Mouse (Mus musculus): Measurements from ENCODE around the gene Slc35e3. TPM values are rescaled to one million over a fixed set of nuclear protein-coding genes. Genes with fewer than 3 reads are reported as not detected.

The Slc35e3 gene
- total RNA-seq, 2 experiments from 2014 or later = 31.1 to 34.6 TPM

- no peak for DNase-seq (ENCODE audit: low spot score in 2 of 2)
These were observed 30.9 kb upstream of the Slc35e3 start for GRCm38 (mm10) chr10:117777103-117777470.

GRCm38 (mm10) chr10:117776281-117777102 lies 30.3 kb upstream of the Slc35e3 start:
- DNase-seq (ENCODE audit: low spot score in 2 of 2) = no peak

- no peak for DNase-seq (ENCODE audit: low spot score in 2 of 2)
These were observed 29.4 kb upstream of the Slc35e3 start for GRCm38 (mm10) chr10:117775401-117776144.

- DNase-seq (ENCODE audit: low spot score in 2 of 2) = no peak
These were observed 28.6 kb upstream of the Slc35e3 start for GRCm38 (mm10) chr10:117774817-117775120.

GRCm38 (mm10) chr10:117774011-117774816 lies 28.0 kb upstream of the Slc35e3 start:
- no peak for DNase-seq (ENCODE audit: low spot score in 2 of 2)

- DNase-seq (ENCODE audit: low spot score in 2 of 2) = no peak
These were observed 27.0 kb upstream of the Slc35e3 start for GRCm38 (mm10) chr10:117773106-117773720.

- no peak for DNase-seq (ENCODE audit: low spot score in 2 of 2)
These were observed 26.4 kb upstream of the Slc35e3 start for GRCm38 (mm10) chr10:117772364-117773105.

GRCm38 (mm10) chr10:117771131-117771510 lies 25.0 kb upstream of the Slc35e3 start:
- DNase-seq (ENCODE audit: low spot score in 2 of 2) = no peak

GRCm38 (mm10) chr10:117770286-117771130 lies 24.3 kb upstream of the Slc35e3 start:
- no peak for DNase-seq (ENCODE audit: low spot score in 2 of 2)

GRCm38 (mm10) chr10:117769541-117770285 lies 23.5 kb upstream of the Slc35e3 start:
- DNase-seq (ENCODE audit: low spot score in 2 of 2) = no peak

- DNase-seq (ENCODE audit: low spot score in 2 of 2) = no peak
These were observed 21.9 kb upstream of the Slc35e3 start for GRCm38 (mm10) chr10:117768141-117768440.

GRCm38 (mm10) chr10:117767286-117768140 lies 21.3 kb upstream of the Slc35e3 start:
- no peak for DNase-seq (ENCODE audit: low spot score in 2 of 2)

- no peak for DNase-seq (ENCODE audit: low spot score in 2 of 2)
These were observed 20.7 kb upstream of the Slc35e3 start for GRCm38 (mm10) chr10:117766896-117767160.

GRCm38 (mm10) chr10:117766111-117766895 lies 20.1 kb upstream of the Slc35e3 start:
- DNase-seq (ENCODE audit: low spot score in 2 of 2) = no peak

GRCm38 (mm10) chr10:117765116-117765894 lies 19.1 kb upstream of the Slc35e3 start:
- no peak for DNase-seq (ENCODE audit: low spot score in 2 of 2)

- DNase-seq (ENCODE audit: low spot score in 2 of 2) = no peak
These were observed 18.4 kb upstream of the Slc35e3 start for GRCm38 (mm10) chr10:117764598-117764997.

Data from layer of hippocampus, postnatal 10 days (tissue).